Mouse (Mus musculus) midbrain, embryonic 12.5 days (tissue): ENCODE results near the gene Olfr686. TPM values are rescaled to one million over a fixed set of nuclear protein-coding genes. Genes with fewer than 3 reads are reported as not detected.

ENCODE experiments used
- polyA plus RNA-seq: library from polyadenylated mRNA; unstranded; fragments of >200 nt; fragmentation: Nextera tagmentation; extraction: Ambion mirVana; gene quantifications from 2 replicates; pipeline ENCODE4 v1.2.1, GENCODE M21; 2016

Olfr686 gene
- polyA plus RNA-seq, 1 experiment from 2014 or later: not detected

Other genes with a start within 250 kb of the Olfr686 start
- not detected in 2 replicates for gene Olfr670, start 244.9 kb downstream of the Olfr686 start, polyA plus RNA-seq
- not detected in 2 replicates for gene Olfr671, start 228.4 kb downstream of the Olfr686 start, polyA plus RNA-seq
- not detected in 2 replicates for gene Olfr672, start 205.5 kb downstream of the Olfr686 start, polyA plus RNA-seq
- not detected in 2 replicates for gene Olfr675, start 179.0 kb downstream of the Olfr686 start, polyA plus RNA-seq
- not detected in 2 replicates for gene Olfr676, start 174.8 kb downstream of the Olfr686 start, polyA plus RNA-seq
- not detected in 2 replicates for gene Olfr677, start 156.1 kb downstream of the Olfr686 start, polyA plus RNA-seq
- not detected in 2 replicates for gene Olfr678, start 143.0 kb downstream of the Olfr686 start, polyA plus RNA-seq
- not detected in 2 replicates for gene Olfr679, start 126.3 kb downstream of the Olfr686 start, polyA plus RNA-seq
- not detected in 2 replicates for gene Olfr680-ps1, start 114.7 kb downstream of the Olfr686 start, polyA plus RNA-seq
- not detected in 2 replicates for gene Olfr681, start 90.6 kb downstream of the Olfr686 start, polyA plus RNA-seq
- gene Olfr683, start 60.5 kb downstream of the Olfr686 start, polyA plus RNA-seq: not detected in 2 replicates
- gene Olfr684, start 43.8 kb downstream of the Olfr686 start, polyA plus RNA-seq: not detected in 2 replicates
- not detected in 2 replicates for gene Olfr685, start 21.5 kb downstream of the Olfr686 start, polyA plus RNA-seq
- not detected in 2 replicates for gene Olfr688, start 80.6 kb upstream of the Olfr686 start, polyA plus RNA-seq
- gene Olfr689, start 103.7 kb upstream of the Olfr686 start, polyA plus RNA-seq: not detected in 2 replicates
- not detected in 2 replicates for gene Olfr690, start 126.6 kb upstream of the Olfr686 start, polyA plus RNA-seq
- gene Olfr691, start 134.8 kb upstream of the Olfr686 start, polyA plus RNA-seq: not detected in 2 replicates
- gene Olfr692, start 160.7 kb upstream of the Olfr686 start, polyA plus RNA-seq: not detected in 2 replicates
- gene Gm5901, start 167.6 kb upstream of the Olfr686 start, polyA plus RNA-seq: not detected in 2 replicates
- gene Fam160a2, start 192.6 kb upstream of the Olfr686 start, polyA plus RNA-seq: 41.8 and 46.2 TPM in 2 replicates
- gene Cnga4, start 197.1 kb upstream of the Olfr686 start, polyA plus RNA-seq: 0.17 TPM in 1 of 2 replicates, not detected in the other
- 0.17 and 0.29 TPM in 2 replicates for gene Cckbr, start 218.2 kb upstream of the Olfr686 start, polyA plus RNA-seq